Mouse (Mus musculus) adrenal gland, adult (tissue): ENCODE results near the gene Purb.
"Not testable (repeated sequence)": the region's sequence is repeated elsewhere in the genome, so short reads cannot be mapped to it uniquely, and the experiment has no call there.

Experiments
- DNase-seq, 2 experiments: peaks; one replicate each; pipeline ENCODE4 v3.0.0; 2022 to 2023; ENCODE audit warnings: low spot score in 1 of 2; ENCODE audit not compliant: inconsistent age in 2 of 2

Gene Purb

GRCm38 (mm10) chr11:6445441-6445840, 30.3 kb downstream of the Purb start:
- no peak for DNase-seq

DNA sequence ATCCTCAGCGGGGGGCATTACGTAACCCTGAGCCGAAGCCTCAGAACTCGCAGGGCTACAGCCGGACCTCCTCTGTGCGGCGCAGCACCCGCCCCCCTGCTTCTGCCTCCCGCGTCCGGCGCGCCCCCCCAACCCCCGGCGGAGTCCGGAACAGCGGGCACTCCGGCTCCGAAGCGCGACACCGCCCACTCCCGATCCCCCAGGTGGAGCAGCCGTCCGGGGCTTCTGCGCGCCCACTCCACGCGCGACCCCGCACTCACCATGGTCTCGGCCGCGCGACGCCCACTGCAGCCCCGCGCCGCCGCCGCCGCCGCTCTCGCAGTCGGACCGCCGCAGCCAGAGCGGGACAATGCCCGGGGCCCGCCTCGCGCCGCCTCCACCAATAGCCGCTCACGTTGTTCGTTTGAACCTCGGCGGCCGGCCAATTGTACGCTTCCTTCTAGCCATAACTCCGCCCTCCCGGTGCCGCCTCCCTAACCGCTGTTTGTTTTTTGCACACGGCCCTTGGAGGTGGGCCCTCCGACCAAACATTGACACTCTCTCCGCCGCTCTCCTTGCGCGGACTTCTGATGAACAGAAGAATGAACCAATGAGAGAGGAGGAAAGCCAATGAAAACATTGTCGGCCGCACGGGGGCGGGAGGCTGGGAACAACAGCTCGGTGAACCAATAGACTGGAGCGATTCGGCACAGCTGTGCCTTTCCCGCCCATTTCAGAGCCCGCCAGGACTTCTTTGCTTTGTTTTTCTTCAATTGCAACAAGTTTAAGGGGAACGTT, 31.5 kb downstream of the Purb start, which contains the start of gene H2afv:
Gene H2afv (minus strand): TSS at position 367 of the 777 bp plus-strand sequence.
- DNase-seq: peak; percentile 99 to 100

DNA sequence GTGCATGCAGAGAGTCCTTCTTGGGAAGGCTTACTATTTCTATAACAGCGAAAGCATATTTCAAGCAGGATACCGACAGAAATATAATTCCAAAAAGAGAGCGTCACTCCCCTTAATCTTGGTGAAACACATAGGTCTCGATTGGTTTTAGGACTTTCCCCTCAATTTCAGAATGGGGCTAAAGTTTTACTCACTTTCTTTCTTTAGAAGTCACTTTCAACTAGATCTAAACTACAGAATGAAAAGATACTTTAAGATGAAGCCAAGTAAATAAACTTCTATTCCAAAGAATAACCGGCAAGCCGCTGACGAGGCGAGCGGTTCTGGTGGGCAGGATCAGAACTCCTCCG, 32.0 kb downstream of the Purb start:
- no peak for DNase-seq

- peak in 1 of 2 experiments; percentile 51 for DNase-seq
Observed at GRCm38 (mm10) chr11:6443102-6443501, 32.6 kb downstream of the Purb start.

DNA sequence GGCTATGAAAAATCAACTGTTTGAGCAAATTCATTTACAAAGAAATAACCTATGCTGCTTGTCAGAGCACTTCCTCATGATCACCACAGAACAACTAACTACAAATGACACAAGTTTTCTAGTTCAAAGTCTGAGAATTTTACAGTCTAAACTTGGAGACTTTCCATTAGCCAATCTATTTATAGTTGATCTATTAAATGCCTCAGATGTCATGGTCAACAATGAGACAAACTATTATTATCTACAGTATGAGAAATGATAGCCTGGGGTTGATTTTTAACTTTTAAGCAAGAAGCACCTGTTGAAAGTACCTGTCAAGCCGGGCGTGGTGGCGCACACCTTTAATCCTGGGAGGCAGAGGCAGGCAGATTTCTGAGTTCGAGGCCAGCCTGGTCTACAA, 33.2 kb downstream of the Purb start:
- DNase-seq: peak in 1 of 2 experiments; percentile 50

GRCm38 (mm10) chr11:6440171-6440570, 35.5 kb downstream of the Purb start:
- DNase-seq: no peak

DNA sequence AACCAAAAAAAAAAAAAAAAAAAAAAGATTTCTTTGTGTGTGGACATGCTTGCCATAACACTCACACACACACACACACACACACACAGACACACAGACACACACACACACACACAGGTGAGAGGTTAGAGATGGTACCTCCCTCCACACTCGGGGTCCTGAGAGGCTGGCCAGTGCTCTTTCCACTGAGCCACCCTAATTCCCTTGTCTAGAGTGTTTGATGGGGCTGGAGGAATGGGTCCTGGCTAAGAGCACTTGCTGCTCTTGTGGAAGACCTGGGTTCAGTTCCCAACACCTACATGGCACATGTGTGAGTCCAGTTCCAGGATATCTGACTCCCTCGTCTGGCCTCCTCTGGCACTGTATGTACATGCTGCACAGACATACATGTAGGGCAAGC, 38.0 kb downstream of the Purb start:
- no peak for DNase-seq

DNA sequence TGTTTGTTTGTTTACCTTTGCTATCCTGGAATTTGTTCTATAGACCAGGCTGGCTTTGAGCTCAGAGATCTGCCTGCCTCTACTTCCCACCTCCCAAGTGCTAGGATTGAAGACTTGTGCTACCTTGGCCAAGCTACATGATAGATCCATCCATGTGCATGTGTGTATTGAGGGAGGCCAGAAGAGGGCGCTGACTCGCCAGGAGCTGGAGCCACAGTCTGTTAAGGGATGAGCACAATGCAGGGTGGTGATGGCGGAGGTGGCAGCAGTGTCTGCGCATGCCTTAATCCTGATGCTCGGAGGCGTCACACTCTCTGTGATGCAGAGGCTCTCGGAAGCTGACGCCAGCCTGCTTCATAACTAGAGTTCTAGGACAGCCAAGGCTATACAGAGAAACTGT, 39.3 kb downstream of the Purb start:
- DNase-seq: peak; percentile 57 to 77

GRCm38 (mm10) chr11:6430186-6430585, 45.5 kb downstream of the Purb start:
- DNase-seq: no peak

- no peak for DNase-seq
Observed at GRCm38 (mm10) chr11:6420722-6421350, 54.9 kb downstream of the Purb start.

GRCm38 (mm10) chr11:6420283-6420703, 55.4 kb downstream of the Purb start:
- peak in 1 of 2 experiments; percentile 73 for DNase-seq

- DNase-seq: not testable (repeated sequence)
Observed at GRCm38 (mm10) chr11:6419156-6419555, 56.6 kb downstream of the Purb start.

GRCm38 (mm10) chr11:6418751-6419150, 57.0 kb downstream of the Purb start:
- DNase-seq: peak in 1 of 2 experiments; percentile 31
